Mouse (Mus musculus): ENCODE data around the gene Ocel1.
A peak's percentile ranks its signal among the peaks of the same experiment; 100 is the strongest.
"Not testable (repeated sequence)": the region's sequence is repeated elsewhere in the genome, so short reads cannot be mapped to it uniquely, and the experiment has no call there.

Ocel1 gene

DNA sequence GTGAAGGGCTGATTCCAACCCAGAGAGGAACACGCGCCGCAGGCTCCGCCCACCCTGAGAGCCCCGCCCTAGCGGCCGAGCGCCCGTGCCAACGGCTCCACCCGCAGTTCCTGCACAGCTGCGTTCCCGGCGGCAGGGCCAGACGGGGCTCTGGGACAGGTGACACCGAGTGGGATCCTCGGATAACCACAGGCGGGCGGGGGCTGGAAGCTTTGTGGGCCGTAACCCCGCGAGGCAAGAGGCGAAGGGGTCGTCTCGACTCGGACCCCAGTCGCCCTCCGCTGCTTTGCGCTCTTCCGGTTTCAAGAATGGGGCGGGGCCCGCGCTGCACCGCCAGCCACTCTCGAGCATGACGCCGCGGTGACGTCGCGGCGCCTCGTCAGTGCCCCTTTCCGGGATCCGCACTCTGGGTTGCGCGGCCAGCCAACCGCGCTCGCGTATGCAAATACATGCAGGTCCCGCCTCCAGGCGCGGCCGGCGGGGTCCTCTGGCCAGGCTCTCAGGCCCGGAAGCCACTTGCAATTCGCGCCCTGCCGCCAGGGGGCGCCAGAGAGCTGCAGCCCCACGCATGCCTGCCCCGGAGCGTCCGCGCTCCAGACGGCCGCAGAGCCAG is at the start of gene Ocel1:
Ocel1 (plus strand) TSS at position 63 of the 613 bp plus-strand sequence.
- peak; percentile 97 to 99 for DNase-seq

- DNase-seq = no peak
Measured at GRCm38 (mm10) chr8:71322939-71323338, 48.2 kb upstream of the Ocel1 start.

- peak; percentile 22 to 27 for DNase-seq
Measured at GRCm38 (mm10) chr8:71324848-71325247, 46.2 kb upstream of the Ocel1 start.

GRCm38 (mm10) chr8:71337834-71338233 is 33.3 kb upstream of the Ocel1 start:
- DNase-seq = not testable (repeated sequence)

DNA sequence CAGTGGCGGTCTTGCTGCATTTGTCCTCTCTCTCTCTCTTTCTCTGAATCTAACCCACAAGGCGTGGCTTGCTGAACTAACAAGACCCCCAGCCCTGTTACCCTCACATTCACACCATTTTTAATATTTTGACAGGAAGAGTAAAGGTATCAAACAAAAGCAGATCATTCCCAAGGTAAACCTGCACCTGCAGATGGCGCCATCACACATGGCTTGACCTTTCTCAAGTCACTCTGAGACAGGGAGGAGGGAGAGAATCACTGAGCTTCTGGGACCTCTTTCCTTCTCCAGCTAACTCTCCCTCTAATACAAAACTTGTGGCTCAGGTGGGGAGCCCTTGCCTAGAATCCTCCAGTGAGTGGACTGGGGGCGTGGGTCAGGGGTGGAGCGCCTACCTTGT is 30.5 kb upstream of the Ocel1 start:
- peak; percentile 45 to 48 for DNase-seq

- DNase-seq = no peak
Measured at GRCm38 (mm10) chr8:71346581-71346980, 24.5 kb upstream of the Ocel1 start.

GRCm38 (mm10) chr8:71351117-71351516 is 20.0 kb upstream of the Ocel1 start:
- no peak for DNase-seq

DNA sequence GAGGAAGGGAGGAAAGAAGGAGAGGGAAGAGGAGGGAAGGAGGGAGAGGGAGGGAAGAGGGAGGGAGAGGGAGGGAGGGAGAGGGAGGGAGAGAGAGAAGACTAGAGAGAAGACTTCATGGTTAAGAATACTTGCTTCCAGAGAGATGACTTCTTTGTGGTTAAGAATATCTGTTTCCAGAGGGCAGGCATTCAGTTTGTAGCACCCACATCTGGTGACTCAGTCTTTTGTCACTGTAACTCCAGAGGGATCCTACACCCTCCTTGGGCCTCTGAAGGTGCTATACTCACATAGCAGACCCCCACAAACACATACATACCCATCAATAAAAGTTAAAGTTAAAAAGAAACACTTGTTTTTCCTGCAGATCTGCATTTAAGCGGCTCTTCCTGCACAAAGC is 19.6 kb upstream of the Ocel1 start:
- DNase-seq = no peak

- DNase-seq = no peak
Measured at GRCm38 (mm10) chr8:71358026-71358425, 13.1 kb upstream of the Ocel1 start.

- peak; percentile 89 to 93 for DNase-seq
Measured at GRCm38 (mm10) chr8:71366771-71367528, 4.1 kb upstream of the Ocel1 start, which contains the start of gene Use1. Use1 (plus strand) TSS chr8:71366848.

DNA sequence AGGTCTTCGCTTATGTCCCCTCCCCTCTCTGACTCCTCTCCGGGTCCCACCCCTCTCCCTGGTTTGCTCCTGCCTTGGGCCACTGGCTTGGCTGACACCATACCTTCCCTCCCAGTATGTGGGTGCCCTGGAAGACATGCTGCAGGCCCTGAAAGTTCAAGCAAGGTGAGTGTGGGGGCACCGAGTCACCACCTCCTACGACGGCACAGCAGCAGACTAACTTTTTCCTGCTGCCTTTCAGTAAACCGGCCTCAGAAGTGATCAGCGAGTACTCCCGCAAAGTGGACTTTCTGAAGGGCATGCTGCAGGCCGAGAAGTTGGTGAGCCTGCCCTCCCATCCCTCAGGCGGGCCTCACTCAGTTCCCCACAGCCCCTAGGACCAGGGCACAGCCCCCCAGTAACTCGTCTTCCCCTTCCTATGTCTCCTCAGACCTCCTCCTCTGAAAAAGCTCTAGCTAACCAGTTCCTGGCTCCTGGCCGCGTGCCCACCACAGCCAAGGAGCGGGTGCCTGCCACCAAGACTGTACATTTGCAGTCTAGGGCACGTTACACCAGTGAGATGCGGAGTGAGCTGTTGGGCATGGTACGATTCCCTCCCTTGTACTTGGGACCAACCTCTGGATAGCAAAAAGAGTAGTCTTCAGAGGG is 3.4 kb upstream of the Ocel1 start:
- DNase-seq = peak in 1 of 2 experiments; percentile 28

DNA sequence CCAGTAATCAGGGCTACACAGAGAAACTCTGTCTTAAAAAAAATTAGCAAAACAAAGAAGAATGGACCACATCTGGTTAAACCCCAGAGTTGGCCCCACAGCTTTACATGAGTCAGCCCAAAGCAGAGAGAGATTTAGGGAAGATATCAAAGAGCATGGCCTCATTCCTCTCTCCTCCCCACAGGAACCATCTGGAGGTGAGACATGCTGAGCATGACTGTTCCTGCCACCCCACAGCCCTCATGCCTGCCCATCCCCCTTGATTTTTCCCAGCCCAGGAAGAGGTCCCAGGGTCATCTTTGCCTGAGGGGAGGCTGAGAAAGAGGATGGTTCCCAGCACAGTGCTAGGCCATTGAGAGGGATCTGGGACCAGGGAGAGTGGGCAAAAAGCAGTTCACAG is 2.7 kb upstream of the Ocel1 start:
- DNase-seq = no peak

GRCm38 (mm10) chr8:71369040-71369718 is 1.9 kb upstream of the Ocel1 start:
- no peak for DNase-seq

DNA sequence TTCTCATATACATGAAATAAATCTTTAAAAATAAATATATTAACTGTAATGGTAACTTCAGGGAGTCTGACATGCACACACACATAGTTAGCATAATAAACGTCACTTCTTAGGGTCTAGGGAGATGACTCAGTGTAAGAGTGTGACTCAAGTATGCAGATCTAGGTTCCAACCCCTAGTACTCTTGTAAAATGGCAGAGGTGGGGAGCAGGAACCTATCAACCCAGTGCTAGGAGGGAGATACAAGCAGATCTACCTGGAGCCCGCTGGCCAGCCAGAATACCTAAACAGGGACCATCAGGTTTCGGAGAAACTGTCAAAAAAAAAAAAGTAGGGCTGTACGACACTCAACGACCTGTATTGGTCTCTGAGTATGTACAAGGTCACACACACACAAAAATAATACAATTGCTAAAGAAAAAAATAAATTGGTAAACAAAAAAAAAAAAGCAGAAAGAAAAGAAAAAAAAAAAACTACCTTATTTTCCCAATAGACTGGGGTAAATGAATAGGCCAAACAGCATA is 325 bp upstream of the Ocel1 start:
- DNase-seq = no peak

GRCm38 (mm10) chr8:71372427-71372826 is 1.3 kb downstream of the Ocel1 start:
- no peak for DNase-seq

DNA sequence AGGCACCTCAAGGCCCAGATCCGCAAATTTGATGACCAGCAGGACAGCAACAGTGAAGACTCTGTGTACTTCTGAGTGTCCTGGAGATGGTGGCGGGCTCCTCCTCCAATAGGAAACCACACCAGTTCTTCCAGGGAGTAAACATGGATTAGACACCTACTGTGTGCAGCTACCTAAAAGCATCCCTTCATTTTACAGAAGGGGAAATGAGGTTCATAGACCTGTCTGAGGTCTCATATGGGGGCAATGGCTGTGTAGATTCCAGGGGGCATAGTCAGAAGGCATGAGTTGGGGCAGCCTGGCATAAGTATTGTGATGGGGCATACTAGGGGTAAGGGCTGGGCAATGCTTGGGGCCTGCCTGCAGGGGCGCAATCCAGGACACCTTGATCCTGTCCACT is 1.9 kb downstream of the Ocel1 start:
- DNase-seq = no peak

- DNase-seq = no peak
Measured at GRCm38 (mm10) chr8:71374616-71375206, 3.6 kb downstream of the Ocel1 start.

DNA sequence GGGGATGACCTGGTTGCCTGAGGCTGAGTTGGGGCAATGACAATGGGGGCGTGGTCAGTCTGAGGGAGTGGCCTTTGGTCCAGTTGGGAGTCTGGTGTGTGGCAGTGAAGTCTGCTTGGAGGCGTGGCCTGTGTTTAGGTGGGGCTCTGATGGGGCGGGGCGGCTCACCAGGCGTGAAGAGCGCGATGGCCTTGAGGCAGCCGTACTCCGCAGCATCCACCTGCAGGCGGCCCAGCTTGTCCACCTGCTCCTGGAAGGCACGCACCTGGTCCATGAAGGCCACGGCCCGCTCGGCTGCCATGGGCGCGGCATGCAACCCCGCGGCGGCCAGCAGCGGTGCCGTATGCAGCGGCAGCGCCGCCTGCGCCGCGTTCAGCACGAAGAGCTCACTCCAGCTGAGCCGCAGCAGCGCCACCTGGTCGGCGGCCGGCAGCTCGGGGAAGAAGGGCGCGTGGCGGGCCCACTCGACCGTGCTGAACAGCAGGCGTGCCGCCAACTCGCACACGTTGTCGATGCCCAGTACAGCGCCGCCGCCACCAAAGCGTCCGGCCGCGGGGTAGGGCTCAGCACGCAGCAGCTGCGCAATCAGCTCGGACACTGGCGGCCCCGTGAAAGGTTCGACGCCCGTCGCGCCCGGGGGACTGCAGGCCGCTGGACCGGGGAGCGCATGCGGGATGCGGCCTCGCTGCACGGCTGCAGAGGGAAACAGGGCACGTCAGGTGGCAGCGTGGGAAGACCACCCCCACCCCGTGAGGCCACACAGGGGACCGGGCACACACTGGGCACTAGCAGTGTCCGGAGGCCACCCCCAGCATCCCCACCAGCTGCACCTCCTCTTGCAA is 4.7 kb downstream of the Ocel1 start:
- DNase-seq = peak; percentile 48 to 65

DNA sequence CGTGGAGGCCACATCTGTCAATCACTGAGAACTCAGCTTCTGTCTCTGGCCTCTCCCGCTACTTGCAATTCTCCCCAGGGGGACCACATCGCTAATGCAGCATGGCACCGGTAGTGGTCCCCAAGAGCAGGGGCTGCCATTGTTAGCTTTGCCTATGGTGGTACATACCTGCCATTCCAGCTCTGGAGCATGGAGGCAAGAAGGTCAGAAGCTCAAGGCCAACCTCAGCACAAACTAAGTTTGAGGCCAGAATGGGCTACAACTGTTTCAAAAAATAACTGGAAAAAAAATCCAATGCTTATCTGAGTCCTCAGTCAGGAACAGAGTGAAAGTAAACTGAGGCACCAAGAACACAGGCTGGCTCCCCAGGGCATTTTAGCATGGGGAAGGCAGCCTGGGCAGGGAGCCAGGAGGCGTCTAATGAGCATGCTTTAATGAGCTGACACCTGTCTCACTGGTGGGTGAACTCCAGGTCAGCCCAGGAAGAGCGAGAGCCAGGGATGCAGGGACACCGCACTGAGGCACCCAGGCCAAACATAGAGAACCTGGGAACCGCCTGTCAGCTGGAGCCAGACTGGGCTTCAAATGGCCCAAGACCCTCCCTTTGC is 5.4 kb downstream of the Ocel1 start:
- DNase-seq = no peak

- DNase-seq = no peak
Measured at GRCm38 (mm10) chr8:71379008-71379407, 7.9 kb downstream of the Ocel1 start.

GRCm38 (mm10) chr8:71379512-71380075 is 8.5 kb downstream of the Ocel1 start:
- DNase-seq = no peak
